15 mouse cellular contexts compared by ENCODE assay signal in the genomic region with DNA sequence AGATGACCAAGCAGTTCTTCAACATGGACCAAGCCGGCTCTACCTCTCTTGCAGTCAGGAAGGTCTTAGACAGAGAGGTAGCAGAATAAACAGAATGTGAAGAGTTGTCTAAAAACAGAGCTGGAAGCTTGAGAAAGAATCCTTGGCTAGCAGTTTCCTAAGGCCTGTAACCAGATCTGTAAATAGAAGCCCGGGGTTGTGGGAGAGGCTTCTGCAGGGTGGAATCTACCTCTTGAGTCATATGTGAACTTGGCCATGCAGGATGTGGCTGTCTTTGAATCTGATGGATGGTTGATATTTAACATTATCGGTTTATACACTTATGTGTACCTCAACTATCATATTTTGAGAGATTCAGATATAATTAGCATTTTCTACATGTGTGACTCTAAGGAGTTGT.
DNase-seq lines count a peak whose midpoint lies in the region; ATAC-seq lines count a peak whose summit lies in the region.
"Had no signal": no experiment of that assay in that cellular context is flagged by ENCODE, and none has a peak within 500 bp of the region (broad histone marks: within the 10 kb centered on the region; RNA-seq: fewer than 3 reads in every experiment).

No protein-coding gene starts in this region.

- WGBS in heart, embryonic 15.5 days: 65% methylated on average over 3 of the region's 3 CpGs
- 73% methylated on average over 3 of the region's 3 CpGs for WGBS in lung, embryonic 15.5 days

- H3K4me1 ChIP-seq in heart, embryonic 15.5 days (replicated peaks): peaks cover 17% of the 10 kb centered on the region; the same call in 1 of the 2 replicates
- peaks cover 14% of the 10 kb centered on the region for H3K4me1 ChIP-seq in lung, embryonic 15.5 days
- H3K4me1 ChIP-seq: forebrain, embryonic 10.5 days; intestine, embryonic 15.5 days; liver, embryonic 13.5 days had no signal

- no peak overlapping the region for H3K4me2 ChIP-seq in heart, embryonic 15.5 days
- no peak overlapping the region for H3K4me2 ChIP-seq in lung, embryonic 15.5 days
- H3K4me2 ChIP-seq: intestine, embryonic 15.5 days; liver, embryonic 13.5 days had no signal

- H3K27ac ChIP-seq in heart, embryonic 15.5 days: peak overlapping the region; percentile 65
- H3K27ac ChIP-seq in lung, embryonic 15.5 days: peak overlapping the region; percentile 27; the same call in 1 of the 2 replicates
- H3K27ac ChIP-seq: forebrain, embryonic 10.5 days; intestine, embryonic 15.5 days; liver, embryonic 13.5 days; stomach, postnatal 0 days had no signal

- H3K27me3 ChIP-seq in heart, embryonic 15.5 days: no peaks in the 10 kb centered on the region
- no peaks in the 10 kb centered on the region for H3K27me3 ChIP-seq in lung, embryonic 15.5 days
- H3K27me3 ChIP-seq: intestine, embryonic 15.5 days; liver, embryonic 13.5 days had no signal

- H3K36me3 ChIP-seq in heart, embryonic 15.5 days: no peaks in the 10 kb centered on the region
- H3K36me3 ChIP-seq in lung, embryonic 15.5 days: no peaks in the 10 kb centered on the region
- H3K36me3 ChIP-seq: forebrain, embryonic 10.5 days; intestine, embryonic 15.5 days; liver, embryonic 13.5 days had no signal

- H3K9me3 ChIP-seq in heart, embryonic 15.5 days (replicated peaks): no peaks in the 10 kb centered on the region
- no peaks in the 10 kb centered on the region for H3K9me3 ChIP-seq in lung, embryonic 15.5 days
- H3K9me3 ChIP-seq: forebrain, embryonic 10.5 days; intestine, embryonic 15.5 days; liver, embryonic 13.5 days had no signal

- no peak for ATAC-seq in heart, embryonic 15.5 days (replicated peaks; ENCODE audit: insufficient number of reproducible peaks, insufficient read depth, low FRiP score, low read depth)
- no peak for ATAC-seq in lung, embryonic 15.5 days (ENCODE audit: borderline replicate concordance, extremely low read depth, low FRiP score, low TSS enrichment)
- ATAC-seq in activated CD4-positive, CD25-positive, alpha-beta regulatory T cell, adult 4 months: peak; percentile 79
- peak; percentile 88 for ATAC-seq in inflammation-experienced regulatory T-cells, adult 6 months
- ATAC-seq in megakaryocyte, adult 5-6 weeks (ENCODE audit: poor library complexity, severe bottlenecking): no peak
- ATAC-seq: intestine, embryonic 15.5 days had no signal

- no peak for DNase-seq in heart, postnatal 36 days
- DNase-seq in lung, postnatal 36 days: no peak
- DNase-seq: cerebellum, adult 18-20 months; liver, embryonic 13.5 days; midbrain, embryonic 14.5 days; right cerebral cortex, adult 18-20 months; thymus, postnatal 25 days had no signal

- H3K4me3 ChIP-seq in heart, embryonic 15.5 days: no peak overlapping the region
- H3K4me3 ChIP-seq in lung, embryonic 15.5 days: no peak overlapping the region
- H3K4me3 ChIP-seq: forebrain, embryonic 10.5 days; intestine, embryonic 15.5 days; liver, embryonic 13.5 days had no signal

- H3K9ac ChIP-seq in heart, embryonic 15.5 days: no peak overlapping the region
- no peak overlapping the region for H3K9ac ChIP-seq in lung, embryonic 15.5 days
- H3K9ac ChIP-seq: intestine, embryonic 15.5 days; liver, embryonic 13.5 days had no signal

- intact Hi-C loops in heart, postnatal 36 days (cut with DNase I): loop anchor here (5.0 kb wide), 1 partner anchor 110 kb away; no protein-coding TSS in a partner anchor

Comparison
In these comparisons a context has a peak if more than half of its experiments do, and no peak if none do; other contexts are left out.
1. ATAC-seq: peak in activated CD4-positive, CD25-positive, alpha-beta regulatory T cell, adult 4 months (single experiment) and inflammation-experienced regulatory T-cells, adult 6 months (single experiment); none in heart, embryonic 15.5 days (single experiment), lung, embryonic 15.5 days (single experiment) and megakaryocyte, adult 5-6 weeks (single experiment).